Mouse (Mus musculus) heart, adult 10 weeks (tissue): ENCODE measurements around the gene Gm49392. TPM values are rescaled to one million over a fixed set of nuclear protein-coding genes. Genes with fewer than 3 reads are reported as not detected.

Source experiments
- polyA plus RNA-seq: library from polyadenylated mRNA; stranded (reverse); fragments of 350-450 nt; fragmentation: Illumina TruSeq; extraction: RNeasy Lipid Tissue Mini Kit (QIAGEN cat#74804); gene quantifications from one replicate; pipeline ENCODE4 v1.2.3, GENCODE M21; 2014; ENCODE audit warnings: low read depth, low replicate concordance

Gm49392 gene
- polyA plus RNA-seq: 2.1 TPM

GRCm38 (mm10) chr13:60896794-60897193 is at the start of gene Gm49392:
Gm49392 (minus strand) TSS chr13:60896894.

GRCm38 (mm10) chr13:60941884-60942283 is 45.2 kb upstream of the Gm49392 start, which contains the start of gene Tpbpa:
Tpbpa (minus strand) TSS chr13:60941984.

GRCm38 (mm10) chr13:60936500-60936901 is 39.8 kb upstream of the Gm49392 start, which contains the start of the genes Gm49391 and Ctla2a:
Gm49391 (minus strand) TSS chr13:60936571.
Ctla2a (minus strand) TSS chr13:60936625.

DNA sequence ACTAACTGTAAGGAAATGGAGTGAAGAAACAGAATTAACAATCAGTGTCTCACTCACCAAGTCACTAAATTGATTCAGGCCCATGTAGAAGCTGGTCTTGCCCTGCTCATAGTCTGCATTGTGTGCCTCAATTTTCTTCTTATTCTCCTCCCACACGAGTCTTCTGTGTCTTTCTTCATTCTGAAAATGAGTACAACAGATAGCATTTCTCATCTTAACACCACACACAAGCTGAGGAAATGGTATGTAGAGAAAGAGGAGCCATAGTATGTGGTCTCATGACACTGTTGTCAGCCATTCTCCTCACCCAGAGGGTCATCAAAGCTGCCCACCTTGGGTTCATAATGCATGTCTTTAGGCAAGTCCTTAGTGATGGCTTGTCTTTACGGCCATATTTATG is 38.8 kb upstream of the Gm49392 start, which contains the start of gene Gm49393:
Gene Gm49393, minus strand, starts transcription at position 101 of the 400 bp plus-strand sequence.

DNA sequence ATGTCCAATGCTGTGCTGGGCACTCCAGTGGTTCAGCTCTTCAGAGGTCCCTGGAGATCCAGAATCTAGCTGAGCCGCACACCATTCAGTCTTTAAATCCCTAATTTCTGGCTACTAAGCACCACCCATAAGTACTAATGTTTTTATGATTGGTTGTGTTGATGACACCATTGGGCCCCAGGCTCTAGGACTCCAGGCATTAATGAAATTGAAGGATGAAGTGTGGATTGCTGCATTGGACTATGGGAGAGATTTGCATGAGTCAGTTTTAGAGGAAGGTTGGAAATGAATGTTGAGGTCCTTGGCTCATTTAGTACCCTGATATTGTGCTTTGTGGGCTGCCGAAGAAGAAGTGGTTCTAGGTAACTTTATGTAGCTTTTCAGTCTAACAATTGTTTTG is 8.1 kb upstream of the Gm49392 start, which contains the start of gene Tpbpb:
Gene Tpbpb, minus strand, starts transcription at position 101 of the 400 bp plus-strand sequence.

DNA sequence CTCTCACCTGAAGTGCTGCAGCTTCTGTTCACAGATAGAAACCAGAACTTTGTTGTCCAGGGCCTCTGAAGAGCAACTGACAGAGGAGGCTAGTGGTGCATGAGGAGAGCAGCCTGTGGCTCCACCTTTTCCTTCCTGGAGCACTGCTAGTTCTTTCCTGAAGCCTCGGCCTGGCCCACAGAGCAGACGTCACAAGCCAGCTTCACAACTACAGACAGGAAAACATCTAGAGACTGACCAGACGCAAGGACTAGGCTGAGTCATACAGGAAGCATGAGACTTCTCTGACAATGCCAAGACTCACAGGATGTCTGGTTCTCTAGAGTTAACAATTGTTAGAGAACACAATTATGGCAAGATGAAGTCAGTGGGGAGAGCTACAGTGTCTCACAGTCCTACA is 634 bp upstream of the Gm49392 start, which contains the start of gene Ctla2b:
Gene Ctla2b, minus strand, starts transcription at position 120 of the 400 bp plus-strand sequence.

DNA sequence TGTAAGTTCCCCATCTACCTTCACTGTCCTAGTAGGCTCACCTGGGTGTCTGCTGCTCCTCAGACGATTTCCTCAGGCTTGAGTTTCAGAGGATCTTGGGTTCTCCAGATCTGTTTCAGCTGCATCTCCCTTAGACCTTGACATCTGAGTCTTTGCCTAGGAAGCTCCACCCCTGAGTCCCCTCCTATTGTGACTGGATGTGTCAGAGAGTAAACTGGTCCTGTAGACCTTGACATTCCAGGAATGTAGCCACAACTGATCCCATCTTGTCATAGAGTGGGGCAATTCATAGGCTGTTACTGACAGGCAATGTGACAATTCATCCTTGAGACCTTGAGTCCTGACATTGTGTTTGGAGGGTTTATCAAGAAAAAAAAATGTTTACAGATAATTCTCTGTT is 32.4 kb downstream of the Gm49392 start, which contains the start of gene 4930486L24Rik:
Gene 4930486L24Rik, minus strand, starts transcription at position 195 of the 400 bp plus-strand sequence.

GRCm38 (mm10) chr13:60802749-60803148 is 93.9 kb downstream of the Gm49392 start, which contains the start of gene Ctsll3:
Ctsll3 (minus strand) TSS chr13:60802849.

Other genes with a start within 250 kb of the Gm49392 start
- gene BC051665, start 110.5 kb downstream of the Gm49392 start, polyA plus RNA-seq: not detected
- gene Ctsll3, start 94.0 kb downstream of the Gm49392 start, polyA plus RNA-seq: not detected
- not detected for gene 4930486L24Rik, start 32.4 kb downstream of the Gm49392 start, polyA plus RNA-seq
- 6.1 TPM for gene Ctla2b, start 553 bp upstream of the Gm49392 start, polyA plus RNA-seq
- not detected for gene Tpbpb, start 8.0 kb upstream of the Gm49392 start, polyA plus RNA-seq
- not detected for gene Gm49393, start 38.7 kb upstream of the Gm49392 start, polyA plus RNA-seq
- 7.0 TPM for gene Gm49391, start 39.7 kb upstream of the Gm49392 start, polyA plus RNA-seq
- 47.2 TPM for gene Ctla2a, start 39.7 kb upstream of the Gm49392 start, polyA plus RNA-seq
- not detected for gene Tpbpa, start 45.1 kb upstream of the Gm49392 start, polyA plus RNA-seq
- gene Ctsj, start 109.1 kb upstream of the Gm49392 start, polyA plus RNA-seq: not detected
- not detected for gene Ctsq, start 143.7 kb upstream of the Gm49392 start, polyA plus RNA-seq